Mouse (Mus musculus): ENCODE data around the gene Rap1gap2. TPM values are rescaled to one million over a fixed set of nuclear protein-coding genes. Genes with fewer than 3 reads are reported as not detected.

The Rap1gap2 gene
- total and polyA plus RNA-seq, 3 experiments, result 55.4 to 79.8 (median 76.6) TPM

GRCm38 (mm10) chr11:74379166-74379873, 231.4 kb downstream of the Rap1gap2 start:
- Histone ChIP-seq H3K4me3 (replicated peaks in 1 of 3; ENCODE audit: low read depth in 2 of 3, low read length in 2 of 3, poor library complexity in 1 of 3) (no peak overlapping the region), H3K4me1 (ENCODE audit: control insufficient read depth in 1 of 2, insufficient read depth in 2 of 2) (peaks cover 5 to 36% of the 10 kb centered on the region in 2 experiments; a peak in 2 of 4 replicates), H3K9ac (ENCODE audit: insufficient read depth, low read depth) (no peak overlapping the region), H3K9me3 (replicated peaks; ENCODE audit: low read length) (no peaks in the 10 kb centered on the region), H3K27ac (ENCODE audit: insufficient read depth, low read depth) (no peak overlapping the region), H3K36me3 (replicated peaks in 1 of 2; ENCODE audit: control insufficient read depth in 1 of 2, insufficient read depth in 1 of 2, low read length in 1 of 2) (peaks cover 12 to 17% of the 10 kb centered on the region in 2 experiments), H3K79me2 (replicated peaks; ENCODE audit: control insufficient read depth, extremely low read depth, insufficient read depth, poor library complexity, severe bottlenecking) (no peaks in the 10 kb centered on the region), H3K27me3 (replicated peaks) (no peaks in the 10 kb centered on the region), H3K4me2 (ENCODE audit: insufficient read depth, low read depth, poor library complexity, severe bottlenecking) (no peak overlapping the region)
- dilution Hi-C loops (cut with MboI; ENCODE audit: extremely low pct_ligation_motif_present, extremely low pct_unique_long_range_greater_than_20kb, low sequenced_read_pairs) (no loop called here), in situ Hi-C loops (cut with MboI; ENCODE audit: low pct_ligation_motif_present, low pct_unique_long_range_greater_than_20kb, low sequenced_read_pairs) (loop anchor here (10.0 to 25.0 kb wide), 3 partner anchors 155 to 458 kb away; partner anchors contain the start of genes Mnt, Olfr139 and Olfr399)
- DNase-seq (ENCODE audit: extremely low read depth), result no peak
- TF ChIP-seq NELFE (IDR thresholded peaks at IDR 0.05; ENCODE audit: low read depth, low read length) (no peak), E2F4 (IDR thresholded peaks at IDR 0.05; ENCODE audit: insufficient replicate concordance, low read depth, low read length) (no peak), BHLHE40 (IDR thresholded peaks at IDR 0.05; ENCODE audit: low read depth, low read length) (no peak), RCOR1 (conservative IDR thresholded peaks at IDR 0.05; ENCODE audit: low read depth, low read length) (no peak), UBTF (IDR thresholded peaks at IDR 0.05; ENCODE audit: low read depth, low read length) (no peak), CHD2 (IDR thresholded peaks at IDR 0.05; ENCODE audit: low read length) (no peak), ZNF384 (IDR thresholded peaks at IDR 0.05; ENCODE audit: low read depth, low read length) (no peak), MYC (IDR thresholded peaks at IDR 0.05; ENCODE audit: low read depth, low read length) (no peak), ZMIZ1 (IDR thresholded peaks at IDR 0.05; ENCODE audit: low read depth, low read length) (no peak), EP300 (IDR thresholded peaks at IDR 0.05; ENCODE audit: low read length) (no peak), ETS1 (conservative IDR thresholded peaks at IDR 0.05; ENCODE audit: low read depth, low read length) (no peak), CTCF (conservative IDR thresholded peaks at IDR 0.05 in 1 of 2, IDR thresholded peaks at IDR 0.05 in 1 of 2; ENCODE audit: low read depth in 2 of 2, low read length in 2 of 2) (no peak), NRF1 (IDR thresholded peaks at IDR 0.05; ENCODE audit: low read depth, low read length) (no peak)

- TF ChIP-seq ELF1 (IDR thresholded peaks at IDR 0.05; ENCODE audit: low read depth, low read length) (no peak), PAX5 (IDR thresholded peaks at IDR 0.05; ENCODE audit: low read length) (no peak), ZMIZ1 (IDR thresholded peaks at IDR 0.05; ENCODE audit: low read depth, low read length) (no peak), KAT2A (IDR thresholded peaks at IDR 0.05; ENCODE audit: insufficient replicate concordance, low read length) (no peak), E2F4 (IDR thresholded peaks at IDR 0.05; ENCODE audit: insufficient replicate concordance, low read depth, low read length) (no peak), TCF12 (IDR thresholded peaks at IDR 0.05; ENCODE audit: low read depth, low read length) (no peak; the same call in 1 of the 2 replicates), MYC (IDR thresholded peaks at IDR 0.05; ENCODE audit: low read depth, low read length) (peak; percentile 34; the same call in 1 of the 2 replicates), GABPA (IDR thresholded peaks at IDR 0.05; ENCODE audit: insufficient replicate concordance, low read depth, low read length) (no peak), IRF4 (IDR thresholded peaks at IDR 0.05; ENCODE audit: low read depth, low read length) (no peak), POLR2AphosphoS2 (IDR thresholded peaks at IDR 0.05; ENCODE audit: low read depth, low read length) (no peak), JUND (conservative IDR thresholded peaks at IDR 0.05; ENCODE audit: low read depth, low read length) (no peak; the same call in 1 of the 2 replicates), CTCF (conservative IDR thresholded peaks at IDR 0.05 in 1 of 2, IDR thresholded peaks at IDR 0.05 in 1 of 2; ENCODE audit: low read depth in 2 of 2, low read length in 2 of 2) (peak; percentile 62 to 98), EP300 (IDR thresholded peaks at IDR 0.05; ENCODE audit: low read length) (no peak), SMC3 (IDR thresholded peaks at IDR 0.05; ENCODE audit: low read depth, low read length) (peak; percentile 99), SIN3A (IDR thresholded peaks at IDR 0.05; ENCODE audit: low read length) (no peak), RAD21 (IDR thresholded peaks at IDR 0.05; ENCODE audit: low read depth, low read length) (peak; percentile 98), ZC3H11A (IDR thresholded peaks at IDR 0.05; ENCODE audit: low read depth, low read length) (peak; percentile 98), MAZ (IDR thresholded peaks at IDR 0.05; ENCODE audit: low read depth, low read length) (no peak), USF2 (conservative IDR thresholded peaks at IDR 0.05; ENCODE audit: low read depth, low read length) (no peak)
- Histone ChIP-seq H3K4me1 (ENCODE audit: control insufficient read depth in 1 of 2, insufficient read depth in 2 of 2) (peaks cover 2 to 23% of the 10 kb centered on the region in 2 experiments; a peak in 2 of 4 replicates), H3K27me3 (replicated peaks) (peaks cover 4% of the 10 kb centered on the region), H3K9ac (ENCODE audit: insufficient read depth, low read depth) (no peak overlapping the region), H3K4me3 (replicated peaks in 1 of 3; ENCODE audit: low read depth in 2 of 3, low read length in 2 of 3, poor library complexity in 1 of 3) (no peak overlapping the region), H3K9me3 (replicated peaks; ENCODE audit: low read length) (no peaks in the 10 kb centered on the region), H3K27ac (ENCODE audit: insufficient read depth, low read depth) (no peak overlapping the region), H3K4me2 (ENCODE audit: insufficient read depth, low read depth, poor library complexity, severe bottlenecking) (no peak overlapping the region), H3K36me3 (replicated peaks in 1 of 2; ENCODE audit: control insufficient read depth in 1 of 2, insufficient read depth in 1 of 2, low read length in 1 of 2) (no peaks in the 10 kb centered on the region), H3K79me2 (replicated peaks; ENCODE audit: control insufficient read depth, extremely low read depth, insufficient read depth, poor library complexity, severe bottlenecking) (no peaks in the 10 kb centered on the region)
- dilution Hi-C loops (cut with MboI; ENCODE audit: extremely low pct_ligation_motif_present, extremely low pct_unique_long_range_greater_than_20kb, low sequenced_read_pairs) (no loop called here), in situ Hi-C loops (cut with MboI; ENCODE audit: low pct_ligation_motif_present, low pct_unique_long_range_greater_than_20kb, low sequenced_read_pairs) (loop anchor here (10.0 to 25.0 kb wide), 3 partner anchors 158 to 460 kb away; partner anchors contain the start of genes Mnt, Olfr139 and Olfr399)
- peak; percentile 82 for DNase-seq (ENCODE audit: extremely low read depth)
These were observed 233.9 kb downstream of the Rap1gap2 start for GRCm38 (mm10) chr11:74376847-74377246.
